Mouse (Mus musculus): ENCODE measurements at regions not wholly inside any gene's neighbourhood (a gene's known extent, or its start where the extent isn't known, plus 50 kb on each side); places are given as distances from the start of the nearest gene placed in this dataset.

DNA sequence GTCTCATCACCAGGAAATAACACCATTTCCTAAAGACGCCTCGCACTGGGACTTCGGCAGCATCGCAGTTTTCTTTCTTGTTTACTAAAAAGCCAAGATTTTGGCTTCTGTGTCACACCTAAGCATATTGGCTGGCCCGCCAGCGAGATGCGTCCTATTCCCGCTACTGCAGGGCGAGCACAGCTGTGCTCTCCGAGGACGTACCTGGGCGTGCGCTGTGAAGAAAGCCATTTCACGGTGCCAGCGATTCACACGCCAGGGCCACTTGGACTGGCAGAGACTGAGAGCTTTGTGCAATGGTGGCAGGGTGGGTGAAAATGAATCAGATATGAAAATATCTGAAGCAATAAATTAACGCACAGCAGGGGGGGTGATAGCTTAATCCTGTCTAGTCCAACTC, 310.1 kb upstream of the Mgmt start:
- Histone ChIP-seq H3K36me3 (ENCODE audit: control insufficient read depth in 1 of 2, insufficient read depth in 2 of 2, low read length in 2 of 2) (no peaks in the 10 kb centered on the region), H3K79me2 (ENCODE audit: control insufficient read depth, insufficient read depth, low read length, poor library complexity) (no peaks in the 10 kb centered on the region), H3K27me3 (ENCODE audit: control insufficient read depth in 1 of 2, insufficient read depth in 2 of 2, low read length in 2 of 2) (no peaks in the 10 kb centered on the region), H3K27ac (ENCODE audit: control insufficient read depth, low read depth, low read length) (no peak overlapping the region), H3K9ac (ENCODE audit: control insufficient read depth, low read depth, low read length, poor library complexity, severe bottlenecking) (no peak overlapping the region), H3K4me1 (ENCODE audit: control insufficient read depth in 1 of 2, insufficient read depth in 2 of 2, low read length in 2 of 2) (no peaks in the 10 kb centered on the region), H3K4me3 (ENCODE audit: control insufficient read depth in 1 of 2, insufficient read depth in 1 of 2, low read depth in 2 of 2, low read length in 2 of 2) (no peak overlapping the region), H3K9me3 (replicated peaks; ENCODE audit: insufficient read depth, low read length) (no peaks in the 10 kb centered on the region)
- DNase-seq (ENCODE audit: low read depth, low spot score) = no peak
- TF ChIP-seq GATA1 (IDR thresholded peaks at IDR 0.05; ENCODE audit: low read depth, low read length) = no peak
- TF ChIP-seq TBP (IDR thresholded peaks at IDR 0.05; ENCODE audit: low read depth, low read length) = no peak
- no peak for TF ChIP-seq CHD1 (IDR thresholded peaks at IDR 0.05; ENCODE audit: low read depth, low read length)

DNA sequence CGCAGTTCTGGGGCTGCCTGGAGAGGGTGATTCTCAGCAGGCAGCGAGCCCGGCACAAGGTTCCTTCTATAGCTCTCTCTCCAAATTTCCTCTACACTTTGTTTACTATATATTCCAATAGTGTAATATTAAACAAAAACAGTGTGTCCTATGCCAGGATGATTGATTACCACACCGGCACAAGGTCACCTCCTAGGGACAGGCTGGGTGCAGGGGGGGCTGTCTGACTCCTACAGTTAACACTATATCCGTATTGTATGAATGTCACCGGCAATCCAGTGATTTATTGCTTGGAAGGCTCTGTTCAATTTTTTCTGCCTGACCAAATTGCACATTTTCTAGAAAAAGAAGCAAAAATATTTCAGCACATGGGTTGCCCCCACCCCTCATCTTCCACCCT, 305.9 kb upstream of the Mgmt start:
- TF ChIP-seq BHLHE40 (IDR thresholded peaks at IDR 0.05; ENCODE audit: borderline replicate concordance, low read depth, low read length) (no peak), USF1 (IDR thresholded peaks at IDR 0.05; ENCODE audit: low read depth, low read length) (no peak), E2F4 (IDR thresholded peaks at IDR 0.05; ENCODE audit: borderline replicate concordance, low read depth, low read length) (no peak), POLR2AphosphoS5 (IDR thresholded peaks at IDR 0.05; ENCODE audit: borderline replicate concordance, low read depth, low read length) (no peak), MYC (IDR thresholded peaks at IDR 0.05; ENCODE audit: low read depth, low read length) (no peak), CHD2 (IDR thresholded peaks at IDR 0.05; ENCODE audit: low read length) (no peak), POLR2AphosphoS2 (IDR thresholded peaks at IDR 0.05; ENCODE audit: low read length) (no peak), RCOR1 (IDR thresholded peaks at IDR 0.05; ENCODE audit: low read depth, low read length) (no peak)
- no peaks in the 10 kb centered on the region for H3K79me2 ChIP-seq (ENCODE audit: control insufficient read depth, insufficient read depth, low read length, poor library complexity)
- H3K9ac ChIP-seq (ENCODE audit: control insufficient read depth, low read depth, low read length, poor library complexity, severe bottlenecking) = no peak overlapping the region
- no peaks in the 10 kb centered on the region for H3K4me1 ChIP-seq (ENCODE audit: control insufficient read depth in 1 of 2, insufficient read depth in 2 of 2, low read length in 2 of 2)
- H3K27ac ChIP-seq (ENCODE audit: control insufficient read depth, low read depth, low read length) = no peak overlapping the region
- H3K9me3 ChIP-seq (replicated peaks; ENCODE audit: insufficient read depth, low read length) = no peaks in the 10 kb centered on the region
- no peak overlapping the region for H3K4me3 ChIP-seq (ENCODE audit: control insufficient read depth in 1 of 2, insufficient read depth in 1 of 2, low read depth in 2 of 2, low read length in 2 of 2)
- H3K36me3 ChIP-seq (ENCODE audit: control insufficient read depth in 1 of 2, insufficient read depth in 2 of 2, low read length in 2 of 2) = no peaks in the 10 kb centered on the region
- no peak for DNase-seq (ENCODE audit: low read depth, low spot score)
- H3K27me3 ChIP-seq (ENCODE audit: control insufficient read depth in 1 of 2, insufficient read depth in 2 of 2, low read length in 2 of 2) = no peaks in the 10 kb centered on the region

DNA sequence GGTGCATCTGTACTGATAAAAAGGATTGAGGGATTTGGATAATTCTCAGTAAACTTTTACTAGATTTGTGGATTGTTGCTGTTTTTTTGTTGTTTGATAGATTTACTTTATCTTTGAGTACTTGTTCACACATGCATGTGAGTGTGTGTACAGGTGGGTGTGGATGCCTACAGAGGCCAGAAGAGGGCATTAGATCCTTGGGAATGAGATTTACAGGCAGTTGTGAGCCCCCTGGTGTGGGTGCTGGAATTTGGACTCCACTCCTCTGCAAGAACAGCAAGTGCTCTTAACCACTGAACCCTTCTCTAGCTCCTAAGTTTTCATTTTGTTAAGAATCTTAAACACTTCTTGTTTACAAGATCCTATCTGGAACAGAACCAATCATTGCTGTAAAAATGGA, 303.5 kb upstream of the Mgmt start:
- no peaks in the 10 kb centered on the region for H3K79me2 ChIP-seq (ENCODE audit: control insufficient read depth, insufficient read depth, low read length, poor library complexity)
- H3K36me3 ChIP-seq (ENCODE audit: control insufficient read depth in 1 of 2, insufficient read depth in 2 of 2, low read length in 2 of 2) = no peaks in the 10 kb centered on the region
- H3K27ac ChIP-seq (ENCODE audit: control insufficient read depth, low read depth, low read length) = no peak overlapping the region
- no peaks in the 10 kb centered on the region for H3K27me3 ChIP-seq (ENCODE audit: control insufficient read depth in 1 of 2, insufficient read depth in 2 of 2, low read length in 2 of 2)
- H3K4me1 ChIP-seq (ENCODE audit: control insufficient read depth in 1 of 2, insufficient read depth in 2 of 2, low read length in 2 of 2) = no peaks in the 10 kb centered on the region
- H3K9me3 ChIP-seq (replicated peaks; ENCODE audit: insufficient read depth, low read length) = no peaks in the 10 kb centered on the region
- H3K9ac ChIP-seq (ENCODE audit: control insufficient read depth, low read depth, low read length, poor library complexity, severe bottlenecking) = no peak overlapping the region
- no peak overlapping the region for H3K4me3 ChIP-seq (ENCODE audit: control insufficient read depth in 1 of 2, insufficient read depth in 1 of 2, low read depth in 2 of 2, low read length in 2 of 2)
- no peak for DNase-seq (ENCODE audit: low read depth, low spot score)
- TF ChIP-seq SMC3 (IDR thresholded peaks at IDR 0.05; ENCODE audit: low read depth, low read length) (no peak), RCOR1 (IDR thresholded peaks at IDR 0.05; ENCODE audit: low read depth, low read length) (no peak), TAL1 (IDR thresholded peaks at IDR 0.05; ENCODE audit: low read length) (no peak), ETS1 (IDR thresholded peaks at IDR 0.05; ENCODE audit: low read depth, low read length) (no peak), MAFK (IDR thresholded peaks at IDR 0.05; ENCODE audit: borderline replicate concordance, low read depth, low read length) (no peak), CHD1 (IDR thresholded peaks at IDR 0.05; ENCODE audit: low read depth, low read length) (no peak), MYB (IDR thresholded peaks at IDR 0.05; ENCODE audit: low read depth, low read length) (no peak), ZMIZ1 (IDR thresholded peaks at IDR 0.05; ENCODE audit: low read depth, low read length) (no peak), ZC3H11A (IDR thresholded peaks at IDR 0.05; ENCODE audit: low read depth, low read length) (no peak), JUND (IDR thresholded peaks at IDR 0.05; ENCODE audit: low read depth, low read length) (no peak), SIN3A (IDR thresholded peaks at IDR 0.05; ENCODE audit: low read length) (no peak), TCF12 (IDR thresholded peaks at IDR 0.05; ENCODE audit: low read depth, low read length) (no peak), E2F4 (IDR thresholded peaks at IDR 0.05; ENCODE audit: borderline replicate concordance, low read depth, low read length) (no peak), ELF1 (IDR thresholded peaks at IDR 0.05; ENCODE audit: low read depth, low read length) (no peak), MEF2A (IDR thresholded peaks at IDR 0.05; ENCODE audit: extremely low read depth, insufficient replicate concordance, low read depth, low read length, poor library complexity, severe bottlenecking) (no peak), EP300 (IDR thresholded peaks at IDR 0.05; ENCODE audit: low read depth in 1 of 2, low read length in 2 of 2) (no peak)

Measured in MEL (cell line).